Mouse (Mus musculus) limb, embryonic 13.5 days (tissue): Measurements from ENCODE around the gene Zfp568. TPM values are rescaled to one million over a fixed set of nuclear protein-coding genes. Genes with fewer than 3 reads are reported as not detected.

ENCODE experiments used
- ATAC-seq: fragments of 200-750 bp; cut with Nextera tagmentation; 2 replicates; pipeline ENCODE4 v1.8.0; 2017; ENCODE audit warnings: low read depth, moderate number of reproducible peaks, moderate TSS enrichment; ENCODE audit not compliant: low FRiP score
- H3K27ac ChIP-seq: fragments of 300-500 bp; sonication (generic); 2 replicates; pipeline ENCODE4 v1.5.1; 2015; ENCODE audit warnings: inconsistent platforms, mild to moderate bottlenecking, moderate library complexity
- H3K27me3 ChIP-seq: fragments of 300-500 bp; sonication (generic); 2 replicates; pipeline ENCODE4 v1.6.1; 2015; ENCODE audit warnings: mild to moderate bottlenecking, inconsistent platforms
- H3K36me3 ChIP-seq: fragments of 300-500 bp; sonication (generic); 2 replicates; pipeline ENCODE4 v1.6.1; 2015; ENCODE audit warnings: inconsistent platforms, mild to moderate bottlenecking, moderate library complexity
- H3K4me1 ChIP-seq: fragments of 300-500 bp; sonication (generic); 2 replicates; pipeline ENCODE4 v1.6.1; 2015; ENCODE audit warnings: inconsistent platforms
- H3K4me2 ChIP-seq: fragments of 300-500 bp; sonication (generic); replicated peaks from 2 replicates; pipeline ENCODE4 v1.6.1; 2015; ENCODE audit warnings: inconsistent platforms, mild to moderate bottlenecking, moderate library complexity
- H3K4me3 ChIP-seq: fragments of 300-500 bp; sonication (generic); 2 replicates; pipeline ENCODE4 v1.5.1; 2015; ENCODE audit warnings: moderate library complexity, mild to moderate bottlenecking, inconsistent platforms
- H3K9ac ChIP-seq: fragments of 300-500 bp; sonication (generic); 2 replicates; pipeline ENCODE4 v1.6.1; 2015; ENCODE audit warnings: mild to moderate bottlenecking, inconsistent platforms
- H3K9me3 ChIP-seq: fragments of 300-500 bp; sonication (generic); 2 replicates; pipeline ENCODE4 v1.6.1; 2016; ENCODE audit warnings: inconsistent platforms
- WGBS: fragments of 180-500 bp; shearing (Covaris S2); methylation state at CpG from one replicate; pipeline ENCODE4 v1.1.7; 2015; 5-methylcytosine and 5-hydroxymethylcytosine counted together
- polyA plus RNA-seq: library from polyadenylated mRNA; unstranded; fragments of >200 nt; fragmentation: Nextera tagmentation; extraction: Ambion mirVana; gene quantifications from 2 replicates; pipeline ENCODE4 v1.2.1, GENCODE M21; 2015

The Zfp568 gene
- polyA plus RNA-seq, 1 experiment from 2014 or later: 27.9 TPM

- peaks cover 4% of the 10 kb centered on the region; the same call in 1 of the 2 replicates for H3K4me1 ChIP-seq
- no peak overlapping the region for H3K9ac ChIP-seq
- no peaks in the 10 kb centered on the region for H3K9me3 ChIP-seq
- H3K4me3 ChIP-seq: no peak overlapping the region
- peaks cover 59% of the 10 kb centered on the region for H3K36me3 ChIP-seq
- no peak for ATAC-seq
- H3K27me3 ChIP-seq: no peaks in the 10 kb centered on the region
- no peak overlapping the region for H3K4me2 ChIP-seq
- WGBS: 37% methylated on average over 4 of the region's 4 CpGs
- no peak overlapping the region for H3K27ac ChIP-seq
Observed at GRCm38 (mm10) chr7:30027331-30027730, 43.6 kb downstream of the Zfp568 start.

DNA sequence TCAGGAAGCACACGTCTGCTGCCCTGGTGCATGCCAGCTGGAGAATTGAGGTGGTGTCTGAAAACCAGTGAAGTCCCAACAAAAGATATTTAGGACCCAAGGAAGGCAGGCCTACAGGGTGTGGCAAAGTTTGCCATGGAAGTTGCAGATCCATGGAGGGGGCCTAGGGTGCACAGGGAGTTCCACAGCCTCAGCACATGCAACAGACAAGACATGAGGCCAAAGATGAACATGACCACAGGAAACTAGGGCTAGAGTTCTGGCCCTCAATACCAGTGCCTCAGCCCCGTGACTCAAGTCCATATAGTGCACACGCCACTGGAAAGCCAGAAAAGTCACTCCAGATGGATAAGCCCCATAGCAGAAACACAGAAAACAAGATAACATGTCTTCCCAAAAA, 44.8 kb downstream of the Zfp568 start:
- H3K4me1 ChIP-seq: peaks cover 4% of the 10 kb centered on the region; the same call in 1 of the 2 replicates
- H3K27ac ChIP-seq: no peak overlapping the region
- no peak overlapping the region for H3K4me2 ChIP-seq
- no peaks in the 10 kb centered on the region for H3K9me3 ChIP-seq
- no peak overlapping the region for H3K9ac ChIP-seq
- WGBS: 90% methylated on average over 3 of the region's 3 CpGs
- no peaks in the 10 kb centered on the region for H3K27me3 ChIP-seq
- no peak overlapping the region for H3K4me3 ChIP-seq
- no peak for ATAC-seq
- H3K36me3 ChIP-seq: peaks cover 46% of the 10 kb centered on the region

DNA sequence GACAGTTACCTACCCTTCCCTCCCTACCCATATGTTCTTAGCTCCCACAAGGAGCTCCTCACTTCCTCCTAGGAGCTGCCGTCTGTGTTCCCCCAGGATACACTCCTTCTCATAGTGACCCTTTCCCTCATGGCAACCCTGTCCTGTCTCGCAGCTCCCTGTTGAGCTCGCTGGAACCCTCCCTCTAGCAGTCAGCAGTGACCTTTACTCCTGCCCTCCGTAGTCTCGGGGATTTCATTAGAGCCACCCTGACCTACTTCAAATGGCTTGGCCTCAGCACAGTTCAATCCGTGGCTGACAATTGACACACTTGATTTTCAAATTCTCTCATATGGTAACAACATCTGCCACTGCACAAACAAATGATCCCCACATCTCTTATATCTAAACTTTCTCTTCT, 46.9 kb downstream of the Zfp568 start:
- Histone ChIP-seq H3K9ac (no peak overlapping the region), H3K4me2 (no peak overlapping the region), H3K27me3 (no peaks in the 10 kb centered on the region), H3K4me3 (no peak overlapping the region), H3K27ac (no peak overlapping the region), H3K4me1 (peaks cover 4% of the 10 kb centered on the region; the same call in 1 of the 2 replicates), H3K9me3 (no peaks in the 10 kb centered on the region), H3K36me3 (peaks cover 27% of the 10 kb centered on the region)
- no peak for ATAC-seq
- 39% methylated on average over 6 of the region's 6 CpGs for WGBS

GRCm38 (mm10) chr7:30031379-30031778, 47.6 kb downstream of the Zfp568 start:
- Histone ChIP-seq H3K36me3 (peaks cover 21% of the 10 kb centered on the region), H3K9ac (no peak overlapping the region), H3K4me3 (no peak overlapping the region), H3K27me3 (no peaks in the 10 kb centered on the region), H3K4me2 (no peak overlapping the region), H3K4me1 (peaks cover 1% of the 10 kb centered on the region; the same call in 1 of the 2 replicates), H3K9me3 (no peaks in the 10 kb centered on the region), H3K27ac (no peak overlapping the region)
- no peak for ATAC-seq
- WGBS: 85% methylated on average over 3 of the region's 3 CpGs

DNA sequence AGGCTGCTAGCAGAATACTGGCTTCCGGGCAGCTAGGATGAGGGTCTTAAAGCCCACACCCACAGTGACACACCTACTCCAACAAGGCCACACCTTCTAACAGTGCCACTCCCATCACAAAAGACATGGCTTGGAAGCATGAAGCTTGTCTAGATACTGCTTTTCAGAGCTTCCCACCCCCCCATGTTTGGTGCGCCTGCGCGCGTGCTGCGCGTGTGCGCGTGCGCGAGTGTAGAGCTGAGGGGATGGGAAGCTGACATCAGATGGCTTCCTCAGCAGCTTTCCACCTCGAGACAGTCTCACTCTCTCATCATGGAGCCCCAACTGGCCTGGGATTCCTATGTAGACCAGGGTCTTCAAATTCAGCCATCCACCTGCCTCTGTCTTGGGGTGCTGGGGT, 50.6 kb downstream of the Zfp568 start:
- H3K4me3 ChIP-seq: no peak overlapping the region
- no peaks in the 10 kb centered on the region for H3K27me3 ChIP-seq
- H3K4me2 ChIP-seq: no peak overlapping the region
- no peaks in the 10 kb centered on the region for H3K4me1 ChIP-seq
- H3K36me3 ChIP-seq: peaks cover 21% of the 10 kb centered on the region
- H3K9ac ChIP-seq: no peak overlapping the region
- 93% methylated on average over 12 of the region's 12 CpGs for WGBS
- ATAC-seq: no peak
- H3K27ac ChIP-seq: no peak overlapping the region
- no peaks in the 10 kb centered on the region for H3K9me3 ChIP-seq

DNA sequence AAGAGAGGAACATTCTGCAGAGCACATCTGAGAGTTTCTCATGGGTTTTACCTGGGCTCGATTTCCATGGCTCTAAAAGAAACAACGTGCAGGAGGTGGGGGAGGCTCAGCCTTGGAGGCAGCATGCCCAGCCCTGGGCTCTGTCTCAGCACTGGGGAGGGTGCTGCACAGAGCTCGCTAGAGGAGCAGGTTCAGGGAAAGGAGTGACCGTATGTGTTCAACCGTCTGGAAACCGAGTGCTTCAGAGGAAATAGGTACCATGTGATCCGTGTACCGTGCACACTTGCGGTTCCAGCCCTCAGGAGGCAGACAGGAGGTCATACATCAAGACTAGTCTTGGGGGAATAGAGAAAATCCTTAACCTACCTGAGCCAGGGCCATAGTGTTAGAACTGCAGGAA, 60.6 kb downstream of the Zfp568 start:
- WGBS: 43% methylated on average over 9 of the region's 9 CpGs
- H3K4me2 ChIP-seq: no peak overlapping the region
- no peak for ATAC-seq

DNA sequence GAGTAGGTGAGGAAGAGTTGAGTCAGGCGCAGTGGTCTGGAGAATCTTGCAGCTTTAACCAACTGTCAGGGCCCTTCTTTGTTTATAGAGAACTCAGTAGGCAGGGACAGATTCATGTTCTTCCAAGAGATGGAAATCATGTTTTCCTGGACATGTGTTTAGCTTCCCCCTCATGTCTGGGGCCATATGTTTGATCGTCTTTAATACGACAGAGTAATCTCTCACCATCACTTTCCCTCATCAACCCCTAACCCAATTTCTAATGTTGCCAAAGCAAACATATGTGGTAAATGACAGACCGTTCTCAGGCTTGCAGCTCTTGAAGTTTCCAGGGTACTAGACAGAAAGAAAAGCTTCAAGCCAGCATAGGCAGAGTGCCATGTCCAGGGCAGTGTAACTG, 64.4 kb downstream of the Zfp568 start:
- Histone ChIP-seq H3K9me3 (no peaks in the 10 kb centered on the region), H3K9ac (no peak overlapping the region), H3K4me2 (no peak overlapping the region), H3K4me1 (peaks cover 11% of the 10 kb centered on the region), H3K27ac (no peak overlapping the region), H3K4me3 (no peak overlapping the region), H3K36me3 (no peaks in the 10 kb centered on the region; the same call in 1 of the 2 replicates), H3K27me3 (no peaks in the 10 kb centered on the region)
- ATAC-seq: no peak
- 93% methylated on average over 4 of the region's 4 CpGs for WGBS

More for the DNA sequence above, 60.6 kb downstream of the Zfp568 start:
- Histone ChIP-seq H3K9ac (peak overlapping the region; percentile 31; the same call in 1 of the 2 replicates), H3K9me3 (no peaks in the 10 kb centered on the region), H3K36me3 (peaks cover 18% of the 10 kb centered on the region), H3K27ac (no peak overlapping the region), H3K4me1 (no peaks in the 10 kb centered on the region), H3K4me3 (no peak overlapping the region), H3K27me3 (no peaks in the 10 kb centered on the region)

DNA sequence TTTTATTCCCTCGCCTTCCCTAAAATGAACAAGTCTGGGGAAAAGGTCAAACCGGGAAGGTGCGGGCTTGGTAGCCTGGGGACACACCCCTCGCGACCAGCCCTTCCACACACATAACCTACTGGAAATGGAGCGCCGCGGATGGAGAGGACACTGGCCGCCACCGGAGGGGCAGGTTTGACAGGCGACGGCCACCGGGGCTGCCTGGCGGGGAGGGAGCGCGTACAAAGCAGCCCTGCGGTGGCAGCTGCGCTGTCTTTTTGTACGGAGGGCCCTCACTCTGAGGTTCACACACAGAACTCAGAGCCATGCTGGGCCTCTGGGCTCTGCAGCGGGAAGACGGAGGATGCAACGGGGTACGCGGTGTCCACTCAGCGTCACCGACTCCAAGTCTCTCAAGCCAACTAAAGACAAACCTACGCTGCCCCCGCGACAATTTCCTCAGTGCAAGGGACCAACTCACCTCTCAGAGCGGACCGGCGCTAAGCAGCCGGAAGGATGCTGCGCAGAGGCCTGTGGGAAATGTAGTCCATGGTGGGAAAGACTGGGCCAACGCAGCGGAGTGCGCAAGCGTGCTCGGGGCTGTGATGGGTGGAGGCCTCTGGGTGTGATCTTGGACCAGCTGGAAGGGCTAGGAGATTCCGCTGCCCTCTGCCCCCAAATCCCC, 67.3 kb downstream of the Zfp568 start, which contains the start of gene Zfp14:
Zfp14 (minus strand) TSS at position 499 of the 667 bp plus-strand sequence.
- peaks cover 17% of the 10 kb centered on the region for H3K4me1 ChIP-seq
- peak within 1 kb of the TSS; percentile 78 for H3K4me2 ChIP-seq
- H3K9me3 ChIP-seq: no peaks in the 10 kb centered on the region
- H3K9ac ChIP-seq: peak within 1 kb of the TSS; percentile 81
- H3K4me3 ChIP-seq: peak within 1 kb of the TSS; percentile 80
- H3K36me3 ChIP-seq: peaks cover 9% of the 10 kb centered on the region
- H3K27me3 ChIP-seq: no peaks in the 10 kb centered on the region
- H3K27ac ChIP-seq: peak within 1 kb of the TSS; percentile 81
- peak; percentile 97 for ATAC-seq
- under 1% methylated on average over 40 of the region's 40 CpGs for WGBS

- H3K27ac ChIP-seq: peak overlapping the region; percentile 58; the same call in 1 of the 2 replicates
- H3K4me1 ChIP-seq: peaks cover 17% of the 10 kb centered on the region
- H3K9ac ChIP-seq: peak overlapping the region; percentile 50; the same call in 1 of the 2 replicates
- no peaks in the 10 kb centered on the region for H3K27me3 ChIP-seq
- WGBS: 7% methylated on average over 3 of the region's 3 CpGs
- no peak for ATAC-seq
- no peak overlapping the region for H3K4me3 ChIP-seq
- peaks cover 34% of the 10 kb centered on the region for H3K36me3 ChIP-seq
- no peaks in the 10 kb centered on the region for H3K9me3 ChIP-seq
- H3K4me2 ChIP-seq: no peak overlapping the region
Observed at GRCm38 (mm10) chr7:30053591-30053990, 69.8 kb downstream of the Zfp568 start.

GRCm38 (mm10) chr7:30060341-30060740, 76.6 kb downstream of the Zfp568 start:
- H3K9me3 ChIP-seq: no peaks in the 10 kb centered on the region
- no peak overlapping the region for H3K4me3 ChIP-seq
- WGBS: 73% methylated on average over 6 of the region's 6 CpGs
- H3K27me3 ChIP-seq: no peaks in the 10 kb centered on the region
- H3K9ac ChIP-seq: no peak overlapping the region
- H3K4me1 ChIP-seq: no peaks in the 10 kb centered on the region
- H3K27ac ChIP-seq: no peak overlapping the region
- peaks cover 85% of the 10 kb centered on the region for H3K36me3 ChIP-seq
- H3K4me2 ChIP-seq: no peak overlapping the region
- ATAC-seq: no peak

DNA sequence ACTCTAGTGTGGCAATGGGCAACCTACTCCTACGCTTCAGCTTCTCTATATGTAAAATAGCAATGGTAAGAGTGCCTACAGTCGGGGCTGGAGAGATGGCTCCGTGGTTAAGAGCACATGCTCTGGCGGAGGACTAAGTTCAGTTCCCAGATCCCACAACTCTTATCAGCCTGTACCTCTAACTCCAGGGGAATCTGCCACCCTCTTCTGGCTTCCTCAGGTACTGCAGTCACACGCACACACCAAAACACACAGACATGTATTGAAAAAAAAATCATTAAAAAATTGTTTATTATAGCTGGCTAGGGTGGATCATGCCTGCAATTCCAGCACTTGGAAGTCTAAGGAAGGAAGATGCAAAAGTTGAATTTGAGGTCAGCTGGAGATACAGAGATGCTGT, 78.7 kb downstream of the Zfp568 start:
- no peak overlapping the region for H3K9ac ChIP-seq
- H3K27ac ChIP-seq: no peak overlapping the region
- H3K4me3 ChIP-seq: no peak overlapping the region
- no peaks in the 10 kb centered on the region for H3K9me3 ChIP-seq
- H3K4me2 ChIP-seq: no peak overlapping the region
- no peaks in the 10 kb centered on the region for H3K4me1 ChIP-seq
- no peaks in the 10 kb centered on the region for H3K27me3 ChIP-seq
- WGBS: 85% methylated on average over 5 of the region's 5 CpGs
- H3K36me3 ChIP-seq: peaks cover 78% of the 10 kb centered on the region
- ATAC-seq: no peak

DNA sequence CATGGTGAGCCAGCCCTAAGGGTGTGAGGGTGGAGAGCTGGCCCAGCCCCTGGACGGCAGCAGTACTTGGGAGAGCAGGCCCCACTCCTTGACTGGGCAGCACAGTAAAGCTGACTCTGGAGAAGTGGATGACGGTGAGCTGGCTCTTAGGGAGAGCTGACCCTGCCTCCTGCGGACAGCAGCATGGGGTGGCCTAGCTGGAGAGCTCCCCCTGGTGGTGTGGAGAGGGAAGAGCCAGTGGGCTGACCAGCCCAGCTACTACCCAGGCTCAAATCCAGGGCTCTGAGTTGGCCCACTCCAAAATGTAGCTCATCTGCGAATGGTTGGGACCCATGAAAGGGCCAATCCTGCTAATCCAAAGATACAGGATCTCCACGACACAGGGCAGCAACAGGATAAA, 80.9 kb downstream of the Zfp568 start:
- no peak overlapping the region for H3K4me3 ChIP-seq
- no peaks in the 10 kb centered on the region for H3K27me3 ChIP-seq
- no peaks in the 10 kb centered on the region for H3K9me3 ChIP-seq
- H3K36me3 ChIP-seq: peaks cover 69% of the 10 kb centered on the region
- ATAC-seq: no peak
- no peaks in the 10 kb centered on the region for H3K4me1 ChIP-seq
- no peak overlapping the region for H3K4me2 ChIP-seq
- no peak overlapping the region for H3K9ac ChIP-seq
- 80% methylated on average over 5 of the region's 5 CpGs for WGBS
- no peak overlapping the region for H3K27ac ChIP-seq
